Mouse (Mus musculus): ENCODE results near the gene Vmn1r76. TPM values are rescaled to one million over a fixed set of nuclear protein-coding genes. Genes with fewer than 3 reads are reported as not detected.

Gene Vmn1r76
- not detected in 2 replicates for polyA plus RNA-seq (2015; fragmentation: Nextera tagmentation; extraction: Ambion mirVana)

GRCm38 (mm10) chr7:11938113-11938512 lies at the start of gene Vmn1r76:
Gene Vmn1r76 (minus strand): TSS chr7:11938213.
- no peak within 1 kb of the TSS for H3K4me3 ChIP-seq (replicated peaks)
- no peak within 1 kb of the TSS for H3K27ac ChIP-seq
- H3K9me3 ChIP-seq: no peaks in the 10 kb centered on the region
- no peaks in the 10 kb centered on the region for H3K36me3 ChIP-seq
- H3K27me3 ChIP-seq (replicated peaks): no peaks in the 10 kb centered on the region
- no peak for ATAC-seq (ENCODE audit: insufficient read depth, low FRiP score, low read depth)
- H3K9ac ChIP-seq: no peak within 1 kb of the TSS
- H3K4me2 ChIP-seq: no peak within 1 kb of the TSS
- H3K4me1 ChIP-seq: no peaks in the 10 kb centered on the region

GRCm38 (mm10) chr7:11972611-11973010 lies 34.6 kb upstream of the Vmn1r76 start:
- H3K4me3 ChIP-seq (replicated peaks): no peak overlapping the region
- H3K4me2 ChIP-seq: no peak overlapping the region
- no peaks in the 10 kb centered on the region for H3K27me3 ChIP-seq (replicated peaks)
- no peaks in the 10 kb centered on the region for H3K9me3 ChIP-seq
- H3K27ac ChIP-seq: no peak overlapping the region
- H3K36me3 ChIP-seq: no peaks in the 10 kb centered on the region
- H3K9ac ChIP-seq: no peak overlapping the region
- ATAC-seq (ENCODE audit: insufficient read depth, low FRiP score, low read depth): no peak
- no peaks in the 10 kb centered on the region for H3K4me1 ChIP-seq

- ATAC-seq (ENCODE audit: insufficient read depth, low FRiP score, low read depth): no peak
- Histone ChIP-seq H3K36me3 (no peaks in the 10 kb centered on the region), H3K4me2 (no peak overlapping the region), H3K9ac (no peak overlapping the region), H3K27me3 (replicated peaks) (no peaks in the 10 kb centered on the region), H3K27ac (no peak overlapping the region), H3K4me1 (no peaks in the 10 kb centered on the region), H3K4me3 (replicated peaks) (no peak overlapping the region), H3K9me3 (no peaks in the 10 kb centered on the region)
- 73% methylated on average over 3 of the region's 3 CpGs for whole genome bisulfite sequencing
Measured at GRCm38 (mm10) chr7:11947991-11948390, 10.0 kb upstream of the Vmn1r76 start.

DNA sequence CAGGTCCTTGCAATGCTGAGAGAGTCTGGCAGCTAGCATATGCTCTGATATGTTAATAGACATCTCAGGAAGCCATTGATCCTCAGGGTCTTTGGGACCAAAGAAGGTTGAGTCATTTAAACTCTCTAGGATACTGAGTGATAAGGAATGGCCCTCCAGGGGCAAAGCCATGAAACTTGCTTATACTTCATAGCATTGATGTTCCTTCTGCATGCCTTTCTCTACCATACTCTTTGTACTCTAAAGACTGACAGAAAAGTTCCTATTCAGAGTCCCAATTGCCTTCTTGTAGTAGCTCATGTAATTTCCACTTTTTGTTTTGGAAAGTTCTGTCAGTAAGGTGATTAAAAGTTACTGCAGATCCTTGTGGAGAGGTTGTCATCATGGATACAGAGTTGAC lies 63.7 kb downstream of the Vmn1r76 start, which contains the start of gene Vmn1r75:
TSS of gene Vmn1r75 (plus strand) at position 301 of the 400 bp plus-strand sequence.
- Histone ChIP-seq H3K9me3 (no peaks in the 10 kb centered on the region), H3K27ac (no peak within 1 kb of the TSS), H3K4me1 (no peaks in the 10 kb centered on the region), H3K36me3 (no peaks in the 10 kb centered on the region), H3K27me3 (replicated peaks) (no peaks in the 10 kb centered on the region), H3K4me3 (replicated peaks) (no peak within 1 kb of the TSS), H3K9ac (no peak within 1 kb of the TSS), H3K4me2 (no peak within 1 kb of the TSS)
- ATAC-seq (ENCODE audit: insufficient read depth, low FRiP score, low read depth): no peak

Other genes starting within 250 kb of the Vmn1r76 start
- not detected in 2 replicates for gene Vmn1r73, start 207.9 kb downstream of the Vmn1r76 start, polyA plus RNA-seq (2015; fragmentation: Nextera tagmentation; extraction: Ambion mirVana)
- gene Vmn1r74, start 104.2 kb downstream of the Vmn1r76 start, polyA plus RNA-seq (2015; fragmentation: Nextera tagmentation; extraction: Ambion mirVana): not detected in 2 replicates
- not detected in 2 replicates for gene Vmn1r75, start 63.6 kb downstream of the Vmn1r76 start, polyA plus RNA-seq (2015; fragmentation: Nextera tagmentation; extraction: Ambion mirVana)
- gene Vmn1r77, start 98.5 kb upstream of the Vmn1r76 start, polyA plus RNA-seq (2015; fragmentation: Nextera tagmentation; extraction: Ambion mirVana): not detected in 2 replicates
- not detected in 2 replicates for gene Vmn1r78, start 212.0 kb upstream of the Vmn1r76 start, polyA plus RNA-seq (2015; fragmentation: Nextera tagmentation; extraction: Ambion mirVana)
- not detected in 2 replicates for gene Vmn1r79, start 233.1 kb upstream of the Vmn1r76 start, polyA plus RNA-seq (2015; fragmentation: Nextera tagmentation; extraction: Ambion mirVana)

Data from stomach, embryonic 15.5 days (tissue).